Mouse (Mus musculus): ENCODE data around the gene Lrrc45.
A peak's percentile ranks its signal among the peaks of the same experiment; 100 is the strongest.

Gene Lrrc45

DNA sequence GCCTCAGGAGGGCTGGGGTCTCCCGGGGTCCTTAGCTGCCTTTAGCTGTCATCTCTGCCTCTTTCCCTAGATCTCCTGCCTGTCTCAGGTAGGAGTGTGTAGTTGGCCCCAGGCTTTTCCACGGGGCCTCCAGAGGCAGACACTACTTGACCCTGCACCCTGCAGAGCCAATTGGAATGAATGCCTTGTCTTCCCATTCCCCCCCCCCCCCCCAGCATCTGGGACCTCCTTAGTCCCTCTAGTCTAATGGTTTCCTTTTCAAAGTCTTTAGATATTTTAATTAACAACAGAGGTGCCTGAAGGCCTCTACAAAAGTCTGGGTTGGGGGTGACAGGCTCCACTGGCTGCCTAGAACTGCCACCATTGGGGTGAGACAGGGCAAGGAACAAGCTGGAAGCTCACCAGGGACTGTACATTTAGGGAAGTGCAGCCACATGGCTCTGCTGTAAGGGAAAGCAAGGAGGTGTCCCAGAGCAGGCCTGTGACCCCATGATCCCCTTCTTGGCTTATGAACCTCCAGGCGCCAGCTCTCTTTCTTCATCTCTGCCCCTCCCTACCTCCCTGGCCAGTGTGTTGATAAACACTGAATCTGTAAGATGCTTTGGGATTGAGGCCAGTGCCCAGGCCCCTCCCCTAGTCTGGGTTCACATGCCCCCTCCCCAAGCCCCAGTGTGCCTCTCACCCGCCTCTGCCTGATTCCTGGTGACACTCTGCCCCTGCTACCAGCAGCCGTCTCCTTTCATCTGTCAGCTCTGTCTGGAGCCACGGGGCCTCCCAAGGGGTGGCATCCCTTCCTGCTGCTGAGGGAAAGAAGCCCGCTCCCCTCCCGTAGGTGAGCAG is 9.0 kb upstream of the Lrrc45 start:
- DNase-seq = no peak

DNA sequence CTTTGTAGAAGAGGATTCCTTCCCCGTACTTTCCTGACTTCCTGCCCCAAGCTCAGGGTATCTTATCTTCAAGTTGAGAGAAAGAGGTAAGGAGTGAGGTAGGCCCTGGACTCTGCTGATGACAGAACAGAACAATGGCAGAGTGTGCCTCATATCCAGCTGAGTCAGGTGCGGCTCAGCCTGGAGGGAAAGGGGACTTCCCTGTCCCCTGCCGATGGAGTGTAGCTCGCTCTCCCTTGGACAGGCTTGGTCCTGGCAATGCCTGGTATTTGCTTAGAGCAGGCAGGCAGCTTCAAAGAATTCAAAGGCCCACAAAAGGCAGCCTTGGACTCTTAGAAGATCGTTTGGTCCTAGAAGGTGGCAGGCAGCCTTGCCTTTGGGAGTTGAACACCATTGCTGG is 7.6 kb upstream of the Lrrc45 start:
- DNase-seq = no peak

DNA sequence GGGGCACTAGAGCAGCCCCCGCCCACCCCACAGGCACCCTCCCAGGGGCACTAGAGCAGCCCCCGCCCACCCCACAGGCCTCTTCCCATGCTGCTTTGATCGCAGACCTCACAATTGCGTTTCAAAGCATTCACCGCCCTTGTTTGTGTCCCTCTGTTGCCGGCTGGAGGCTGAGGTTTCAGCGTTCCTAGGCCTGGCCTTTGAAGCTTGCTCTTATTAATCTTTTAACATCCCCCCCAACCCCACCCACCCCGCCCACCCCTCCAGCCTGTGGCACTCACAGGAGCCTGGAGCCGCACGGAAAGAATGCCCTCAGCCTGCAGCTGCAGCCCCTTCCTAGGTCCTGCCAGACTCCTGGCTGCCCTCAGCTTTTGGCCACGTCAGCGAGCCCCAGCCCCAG is 6.5 kb upstream of the Lrrc45 start:
- DNase-seq = no peak

DNA sequence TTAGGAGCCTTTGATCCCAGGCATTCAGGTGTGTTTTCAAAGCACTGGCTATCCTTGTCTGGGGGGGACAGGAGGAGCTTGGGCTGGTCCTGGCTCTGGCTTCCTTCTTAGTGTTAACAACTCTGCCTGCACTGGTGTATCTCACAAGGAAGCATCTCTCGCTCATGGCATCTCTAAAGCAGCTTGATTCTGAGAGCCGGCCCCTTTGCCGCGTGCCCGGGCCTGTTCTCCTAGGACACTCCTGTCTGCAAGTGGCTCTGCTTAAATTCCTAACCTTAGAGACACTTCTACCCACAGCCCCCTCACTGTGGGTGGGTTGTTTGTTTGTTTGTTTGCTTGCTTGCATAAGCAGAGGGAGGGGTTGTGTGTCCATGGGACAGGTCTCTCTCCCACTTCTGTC is 5.8 kb upstream of the Lrrc45 start:
- no peak for DNase-seq

DNA sequence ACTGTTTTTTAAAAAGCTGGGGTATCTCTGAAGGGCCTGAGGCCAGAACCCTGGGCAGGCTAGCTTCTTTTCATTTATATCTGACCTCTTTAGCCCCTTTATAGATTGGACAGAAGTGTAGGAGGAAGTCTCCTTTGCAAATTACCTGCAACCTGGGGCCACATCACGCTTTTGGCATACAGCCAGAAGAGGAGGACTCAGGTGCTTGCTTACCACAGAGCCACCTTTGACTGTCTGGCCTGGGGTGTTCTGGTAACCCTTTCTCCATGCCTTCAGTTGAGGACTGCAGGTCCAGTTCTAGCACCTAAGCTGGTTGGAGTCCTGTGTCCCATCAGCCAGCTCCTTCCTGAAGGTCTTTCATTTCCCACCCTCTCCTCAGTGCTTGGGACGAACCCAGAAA is 4.2 kb upstream of the Lrrc45 start:
- DNase-seq = no peak

DNA sequence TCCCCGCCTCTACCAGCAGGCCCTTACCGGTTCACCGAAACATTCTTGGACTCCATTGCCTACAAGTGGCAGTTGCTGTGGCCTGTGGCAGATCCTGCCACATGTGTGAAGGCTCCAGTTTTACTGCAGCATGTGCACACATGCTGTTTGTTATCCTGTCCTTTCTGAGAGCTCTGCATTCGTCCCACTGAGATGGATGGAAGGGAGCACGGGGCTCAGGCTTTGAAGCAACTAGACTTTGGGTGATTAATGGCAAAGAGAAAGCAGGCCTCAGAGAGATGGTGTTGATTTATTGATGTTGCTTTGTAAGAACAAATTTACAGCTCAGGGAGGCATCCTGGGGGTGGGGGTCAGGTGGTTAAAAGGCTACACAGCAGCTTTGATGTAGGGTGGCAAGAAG is 3.1 kb upstream of the Lrrc45 start:
- DNase-seq = no peak

DNA sequence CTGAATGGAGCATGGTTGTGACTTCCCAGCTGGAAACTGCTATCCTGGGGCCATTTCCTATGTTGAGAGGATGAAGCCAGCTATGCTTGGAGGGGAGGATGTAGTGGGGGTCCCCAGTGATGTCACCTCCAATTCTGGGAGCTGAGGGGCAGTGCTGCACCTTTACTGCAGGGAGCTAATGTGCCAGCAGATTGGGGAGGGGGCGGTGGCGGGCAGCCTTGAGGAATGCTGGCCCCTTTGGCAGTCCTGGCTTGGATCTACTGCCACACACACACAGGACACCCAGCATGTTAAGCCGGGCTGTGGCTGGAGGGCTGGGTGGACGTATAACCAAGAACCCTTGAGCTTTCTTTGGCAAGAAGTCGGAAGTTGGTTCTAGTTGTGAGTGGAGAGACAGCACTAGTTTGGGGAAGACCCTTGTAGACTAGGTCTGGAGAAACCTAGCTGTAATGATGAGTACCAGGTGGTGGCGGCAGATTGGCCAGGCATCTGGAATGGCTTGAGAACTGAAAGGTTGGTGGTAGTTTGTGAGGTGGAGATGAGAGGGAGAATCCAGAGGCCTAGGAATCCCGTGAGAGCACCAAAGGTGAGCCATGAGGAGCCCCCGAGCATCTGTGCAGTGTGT is 1.6 kb upstream of the Lrrc45 start:
- DNase-seq = no peak

DNA sequence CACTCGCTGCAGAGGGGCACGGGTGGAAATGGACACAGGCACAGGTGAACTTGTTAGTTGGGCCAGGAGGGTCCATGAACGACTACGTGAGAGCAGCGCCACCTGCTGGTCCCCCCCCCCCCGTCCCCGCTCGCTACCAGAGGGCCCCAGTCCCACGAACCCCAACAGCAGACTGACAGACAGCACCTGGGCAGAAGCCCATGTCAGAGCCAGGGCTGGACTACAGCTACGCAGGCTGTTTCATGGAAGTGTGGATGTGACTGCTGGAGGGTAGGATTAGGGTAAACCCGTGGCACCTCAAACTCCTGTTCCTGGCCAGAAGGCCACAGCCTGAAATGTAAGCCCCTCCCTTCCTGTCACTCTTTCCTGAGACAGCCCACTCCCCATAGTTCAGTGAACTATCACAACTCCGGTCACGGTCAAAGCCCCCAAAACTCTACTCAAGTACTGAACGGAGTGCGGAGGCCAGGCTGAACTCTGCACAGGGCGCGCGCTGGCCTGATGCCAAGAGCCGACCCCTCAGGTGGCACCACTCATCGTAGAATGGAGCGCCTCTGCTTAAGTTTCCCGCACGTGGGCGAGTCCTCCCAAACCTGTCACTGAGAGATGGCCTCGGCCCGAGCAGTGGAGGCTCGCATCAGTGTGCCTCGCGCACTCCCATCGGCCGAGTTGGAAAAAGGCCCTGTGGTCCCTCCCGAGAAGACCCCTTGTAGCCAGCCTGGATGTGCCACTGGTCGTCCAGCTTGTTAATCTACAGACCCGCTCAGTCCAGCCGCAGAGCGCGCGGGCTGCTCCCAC is 755 bp upstream of the Lrrc45 start:
- peak; percentile 83 for DNase-seq

DNA sequence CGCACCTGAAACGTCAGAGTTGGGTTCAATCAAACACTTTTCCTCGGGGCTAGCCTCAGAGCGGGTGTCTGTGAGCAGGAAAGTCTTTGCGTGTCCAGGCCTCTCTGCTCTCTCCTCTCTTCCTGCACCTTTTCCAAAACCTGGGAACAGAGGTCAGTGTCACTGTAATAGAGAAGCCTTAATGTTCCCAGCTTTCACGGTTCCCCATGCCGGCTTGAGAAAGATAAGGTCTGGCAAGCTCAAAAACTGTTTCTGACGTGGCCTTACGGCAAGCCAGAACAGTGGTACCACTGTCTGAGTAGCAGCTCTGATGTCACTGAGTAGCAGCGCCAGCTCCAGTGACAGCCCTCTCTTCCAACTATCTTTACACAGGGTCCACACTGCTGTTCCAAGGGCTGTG is 821 bp downstream of the Lrrc45 start:
- DNase-seq = no peak

DNA sequence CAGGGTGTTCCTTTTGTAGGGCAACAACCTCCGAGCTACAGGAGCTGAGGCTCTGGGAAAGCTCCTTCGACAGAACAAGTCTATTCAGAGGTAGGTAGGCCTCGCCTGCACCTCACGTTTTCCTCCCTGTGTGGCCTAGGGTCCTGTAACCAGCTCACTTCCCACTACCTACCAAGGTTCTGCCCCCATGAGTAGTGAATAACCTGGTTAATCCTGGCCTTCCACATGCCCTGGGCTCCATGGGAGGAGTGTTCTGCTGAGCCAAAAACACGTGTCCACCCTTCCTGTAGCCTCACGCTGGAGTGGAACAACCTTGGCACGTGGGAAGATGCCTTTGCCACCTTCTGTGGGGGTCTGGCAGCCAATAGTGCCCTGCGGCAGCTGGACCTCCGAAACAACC is 1.4 kb downstream of the Lrrc45 start:
- no peak for DNase-seq

DNA sequence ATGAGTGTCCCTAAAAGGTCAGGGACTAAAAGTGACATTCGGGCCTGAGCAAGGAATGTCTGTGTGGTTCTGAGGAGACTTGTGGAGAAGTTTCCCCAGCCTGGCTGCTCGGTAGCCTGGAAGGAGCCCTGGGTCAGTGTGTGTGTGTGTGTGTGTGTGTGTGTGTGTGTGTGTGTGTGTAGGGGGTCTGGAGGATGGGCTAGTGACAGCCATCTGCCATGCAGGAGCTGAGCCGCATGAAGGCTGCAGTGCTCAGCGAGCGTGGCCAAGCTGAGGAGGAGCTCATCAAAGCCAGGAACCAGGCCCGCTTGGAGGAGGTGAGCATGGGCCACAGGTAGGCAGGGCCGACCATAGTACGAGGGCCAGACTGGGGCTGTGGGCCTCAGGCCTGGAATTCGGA is 5.5 kb downstream of the Lrrc45 start:
- DNase-seq = no peak

DNA sequence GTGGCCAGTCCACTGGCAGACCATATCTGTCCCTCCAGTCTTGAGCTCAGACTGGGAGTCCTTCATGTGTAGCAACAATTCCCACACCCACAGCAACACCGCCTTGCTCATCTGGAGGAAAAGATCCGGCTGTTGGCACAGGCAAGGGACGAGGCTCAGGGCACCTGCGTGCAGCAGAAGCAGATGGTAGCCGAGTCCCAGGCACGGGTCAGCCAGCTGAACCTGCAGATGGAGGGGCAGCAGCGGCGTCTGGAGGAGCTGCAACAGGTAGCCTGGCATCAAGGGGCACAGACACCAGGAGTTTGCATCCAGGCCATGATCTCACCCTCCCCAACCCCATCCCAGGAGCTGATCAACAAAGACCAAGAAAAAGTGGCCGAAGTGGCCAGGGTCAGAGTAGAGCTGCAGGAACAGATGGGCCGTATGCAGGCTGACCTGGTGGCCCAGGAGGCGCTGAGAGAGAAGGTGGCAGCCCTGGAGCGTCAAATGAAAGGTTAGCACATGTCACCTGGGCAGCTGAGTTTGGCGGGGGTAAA is 6.2 kb downstream of the Lrrc45 start:
- DNase-seq = no peak

DNA sequence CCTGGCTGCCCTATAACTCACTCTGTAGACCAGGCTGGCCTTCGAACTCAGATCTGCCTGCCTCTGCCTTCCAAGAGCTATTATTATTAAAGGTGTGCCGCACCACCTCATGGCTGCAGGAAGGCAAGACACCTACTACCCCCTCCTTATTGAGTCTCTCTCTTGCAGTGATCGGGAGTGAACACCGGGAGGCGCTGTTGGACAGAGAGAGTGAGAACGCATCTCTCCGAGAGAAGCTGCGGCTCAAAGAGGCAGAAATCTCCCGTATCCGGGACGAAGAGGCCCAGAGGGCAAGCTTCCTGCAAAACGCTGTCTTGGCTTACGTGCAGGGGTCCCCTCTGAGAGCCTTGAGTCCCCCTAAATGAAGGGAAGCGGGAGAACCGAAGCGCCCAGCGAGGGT is 6.7 kb downstream of the Lrrc45 start:
- DNase-seq = peak; percentile 89

DNA sequence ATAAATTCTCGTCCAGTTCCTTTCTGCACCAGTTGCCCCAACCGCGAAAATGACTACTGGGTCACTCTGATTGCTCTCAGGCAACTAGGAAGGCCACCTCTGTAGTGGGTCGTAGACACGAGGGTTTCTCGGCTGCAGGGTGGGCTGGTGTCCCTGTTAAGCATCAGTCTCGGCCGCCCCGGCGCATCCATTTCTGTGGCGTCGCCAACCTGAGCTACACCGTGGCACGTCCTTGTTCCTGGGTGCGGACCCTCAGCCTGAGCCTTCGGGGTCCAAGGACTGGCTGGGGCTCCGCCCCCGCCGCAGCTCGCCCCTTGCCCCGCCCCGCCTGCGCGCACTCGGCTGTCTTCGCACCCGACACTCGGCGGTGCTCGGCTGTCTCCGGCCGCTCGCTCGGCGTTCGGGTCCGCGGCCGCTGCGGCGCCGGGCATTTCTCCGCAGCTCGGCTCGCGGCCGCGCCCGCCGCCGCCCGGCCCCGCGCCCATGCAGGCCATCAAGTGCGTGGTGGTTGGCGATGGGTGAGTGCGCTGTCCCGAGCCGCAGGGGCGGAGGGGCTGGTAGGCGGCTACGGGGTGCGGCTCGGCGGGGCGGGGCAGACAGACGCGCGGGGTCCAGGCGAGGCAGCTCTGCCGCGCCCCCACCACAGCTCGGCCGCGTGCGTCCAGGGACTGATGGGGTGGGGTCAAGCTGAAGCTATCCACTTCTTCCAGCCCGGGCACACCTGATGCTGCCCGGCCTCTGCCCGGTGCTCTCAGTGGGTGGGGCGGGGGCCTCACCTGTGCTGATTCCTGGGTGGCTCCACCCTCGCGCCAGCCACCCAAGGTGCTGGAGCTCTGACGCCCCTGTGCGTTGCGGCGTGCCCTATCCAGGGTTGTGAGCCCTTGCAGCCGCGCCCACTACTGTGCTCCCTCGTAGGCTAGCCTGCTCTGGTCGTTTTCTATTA is 7.7 kb downstream of the Lrrc45 start, which contains the start of gene Rac3:
Gene Rac3, plus strand, starts transcription at position 347 of the 943 bp plus-strand sequence.
- DNase-seq = peak; percentile 57

DNA sequence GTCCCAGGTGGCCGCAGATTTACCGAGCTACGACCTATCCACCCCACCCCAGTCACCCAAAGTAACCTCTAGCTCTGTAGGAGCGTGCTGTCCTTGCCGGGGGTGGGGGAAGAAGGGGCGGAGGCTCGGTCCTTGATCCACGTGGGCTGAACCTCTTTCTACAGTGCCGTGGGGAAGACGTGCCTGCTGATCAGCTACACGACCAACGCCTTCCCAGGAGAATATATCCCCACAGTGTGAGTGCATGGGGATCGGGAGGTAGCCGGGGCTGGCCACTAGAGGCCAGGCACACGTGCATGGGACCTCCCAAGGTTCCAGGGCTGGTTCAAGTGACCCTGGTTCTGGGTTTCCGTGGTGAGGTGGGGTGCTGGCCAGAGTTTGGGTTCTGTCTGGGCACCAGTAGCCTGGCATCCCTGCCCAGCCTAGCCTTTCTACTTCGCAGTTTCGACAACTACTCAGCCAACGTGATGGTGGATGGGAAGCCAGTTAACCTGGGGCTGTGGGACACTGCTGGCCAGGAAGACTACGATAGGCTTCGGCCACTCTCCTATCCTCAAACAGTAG is 8.4 kb downstream of the Lrrc45 start:
- no peak for DNase-seq

DNA sequence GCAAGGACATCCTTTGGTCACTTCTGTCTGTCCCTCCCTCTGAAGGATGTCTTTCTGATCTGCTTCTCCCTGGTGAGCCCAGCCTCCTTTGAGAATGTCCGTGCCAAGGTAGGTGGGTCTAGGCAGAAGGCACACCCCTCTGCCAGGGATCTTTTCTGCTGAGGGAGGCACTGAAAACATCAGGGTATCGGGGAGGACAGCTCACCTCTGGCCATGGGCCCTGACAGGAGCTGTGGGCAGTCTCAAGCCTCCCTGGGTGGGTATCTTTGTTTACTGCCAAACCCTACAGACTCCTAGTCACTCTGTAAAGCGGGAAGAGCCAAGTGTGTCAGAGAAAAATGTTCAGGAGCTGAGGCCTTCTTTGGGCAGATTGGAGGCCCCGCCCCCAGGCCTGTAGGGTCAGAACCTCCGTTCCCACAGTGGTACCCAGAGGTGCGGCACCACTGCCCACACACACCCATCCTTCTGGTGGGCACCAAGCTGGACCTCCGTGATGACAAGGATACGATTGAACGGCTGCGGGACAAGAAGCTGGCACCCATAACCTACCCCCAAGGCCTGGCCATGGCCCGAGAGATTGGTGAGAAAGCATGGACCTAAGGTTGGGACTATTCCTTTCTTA is 9.1 kb downstream of the Lrrc45 start:
- no peak for DNase-seq

DNA sequence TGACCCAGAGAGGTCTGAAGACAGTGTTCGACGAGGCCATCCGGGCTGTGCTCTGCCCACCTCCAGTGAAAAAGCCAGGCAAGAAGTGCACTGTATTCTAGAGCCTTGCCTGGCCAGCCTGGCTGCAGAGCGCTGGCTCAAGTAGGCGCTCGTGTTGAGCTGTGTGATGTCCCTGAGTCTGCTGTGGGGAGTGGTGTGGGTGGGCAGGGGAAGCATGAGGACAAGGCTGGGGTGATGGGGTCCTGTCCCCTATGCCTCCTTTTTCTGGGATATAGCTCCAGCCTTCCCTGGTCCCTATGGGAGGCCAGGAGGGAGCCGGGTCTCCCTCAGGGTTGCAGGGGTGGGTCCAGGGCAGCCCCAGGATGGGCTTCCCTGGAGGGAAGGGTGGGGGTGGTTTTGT is 9.8 kb downstream of the Lrrc45 start:
- DNase-seq = no peak

DNA sequence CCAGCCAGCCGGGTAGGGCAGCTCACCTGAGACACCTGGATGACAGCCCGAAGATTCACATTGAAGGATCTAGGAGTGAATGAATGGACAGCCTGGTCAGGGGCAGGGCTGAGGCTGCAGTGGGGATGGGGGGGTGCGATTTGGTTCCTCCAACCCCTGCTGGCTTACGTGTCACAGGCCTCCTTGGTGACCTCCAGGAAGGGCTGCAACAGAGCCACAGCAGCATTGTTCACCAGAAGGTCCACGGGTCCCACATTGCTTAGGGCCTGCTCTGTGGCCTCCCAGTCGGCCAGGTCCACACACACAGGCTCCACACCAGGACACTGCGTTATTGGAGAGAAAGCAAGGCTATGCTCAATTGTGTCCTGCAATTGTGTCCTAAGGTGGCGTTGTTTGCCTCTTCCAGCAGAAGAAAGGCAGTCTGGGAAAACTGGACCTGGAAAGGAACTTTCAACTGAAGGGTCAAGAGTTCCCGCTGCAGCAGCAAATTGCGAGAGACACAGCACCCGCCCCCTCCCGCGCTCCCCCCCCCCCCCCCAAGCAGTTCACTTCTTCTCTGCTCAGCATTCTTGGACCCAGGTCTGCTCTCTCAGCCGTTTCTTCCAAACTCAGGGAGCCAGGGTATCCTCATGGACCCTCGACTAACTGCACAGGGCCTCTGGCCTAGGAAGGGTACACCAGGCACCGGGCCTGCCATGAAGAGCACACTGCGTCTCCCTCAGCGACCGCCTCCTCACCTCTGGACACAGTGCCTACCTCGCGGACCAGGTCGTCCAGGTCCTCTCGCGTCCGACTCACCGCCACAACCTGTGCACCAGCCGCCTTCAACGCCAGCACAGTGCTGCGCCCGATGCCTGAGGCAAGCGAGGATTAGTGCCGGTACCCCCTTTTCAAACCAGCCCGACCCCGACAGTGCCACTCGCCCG is 12.8 kb downstream of the Lrrc45 start:
- no peak for DNase-seq

DNA sequence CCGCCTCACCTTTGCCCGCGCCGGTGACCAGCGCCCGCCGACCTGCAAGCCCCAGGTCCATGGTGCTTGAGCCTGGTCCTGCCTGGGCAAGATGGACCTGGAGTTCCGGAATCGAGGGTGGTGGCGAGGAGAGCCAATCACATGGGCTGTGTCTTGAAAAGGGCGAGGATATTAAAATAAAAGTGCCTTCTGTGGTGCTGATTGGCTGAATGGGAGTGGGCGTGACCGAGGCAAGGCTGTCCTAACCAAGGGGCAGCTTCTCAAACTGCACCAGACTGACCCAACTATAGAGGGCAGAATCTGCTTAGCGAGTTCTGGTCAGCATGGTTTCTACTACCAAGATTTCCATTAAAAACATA is 13.4 kb downstream of the Lrrc45 start, which contains the start of gene Dcxr:
Gene Dcxr, minus strand, starts transcription at position 113 of the 359 bp plus-strand sequence.
- DNase-seq = peak; percentile 87

DNA sequence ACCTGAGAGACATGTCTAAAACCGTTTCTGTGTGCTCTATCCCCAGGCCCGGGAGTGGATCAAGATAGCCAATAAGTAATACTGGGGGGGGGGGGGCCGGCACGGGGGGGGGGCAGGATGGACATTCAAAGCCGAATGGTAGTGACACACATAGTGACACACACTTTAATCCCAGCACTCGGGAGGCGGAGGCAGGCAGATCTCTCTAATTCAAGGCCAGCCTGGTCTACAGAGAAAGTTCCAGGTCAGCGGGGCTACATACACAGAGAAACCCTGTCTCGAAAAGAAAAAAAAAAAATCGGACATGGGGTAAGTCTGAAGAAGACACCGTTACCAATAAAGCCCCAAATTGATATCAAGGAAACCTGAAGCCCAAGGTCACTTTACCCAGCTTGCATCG is 13.8 kb downstream of the Lrrc45 start:
- no peak for DNase-seq

Data from liver (tissue).